Mouse (Mus musculus) forebrain, embryonic 16.5 days (tissue): Measurements from ENCODE around the gene Sult2b1. TPM values are rescaled to one million over a fixed set of nuclear protein-coding genes. Genes with fewer than 3 reads are reported as not detected.

ENCODE experiments used
- ATAC-seq: fragments of 200-750 bp; cut with Nextera tagmentation; 2 replicates; pipeline ENCODE4 v1.8.0; 2017; ENCODE audit warnings: mild to moderate bottlenecking, moderate library complexity
- H3K27ac ChIP-seq: fragments of 300-500 bp; sonication (generic); 2 replicates; pipeline ENCODE4 v1.5.1; 2014; ENCODE audit warnings: low read length, control low read depth
- H3K27me3 ChIP-seq: fragments of 300-500 bp; sonication (generic); replicated peaks from 2 replicates; pipeline ENCODE4 v1.6.1; 2014; ENCODE audit warnings: low read length; ENCODE audit not compliant: control insufficient read depth, insufficient read depth
- H3K36me3 ChIP-seq: fragments of 300-500 bp; sonication (generic); 2 replicates; pipeline ENCODE4 v1.6.1; 2014; ENCODE audit not compliant: control insufficient read depth, insufficient read depth
- H3K4me1 ChIP-seq: fragments of 300-500 bp; sonication (generic); replicated peaks from 2 replicates; pipeline ENCODE4 v1.6.1; 2014; ENCODE audit warnings: low read length; ENCODE audit not compliant: control insufficient read depth, insufficient read depth
- H3K4me2 ChIP-seq: fragments of 300-500 bp; sonication (generic); 2 replicates; pipeline ENCODE4 v1.6.1; 2014; ENCODE audit warnings: mild to moderate bottlenecking, low read length, control low read depth
- H3K4me3 ChIP-seq: fragments of 300-500 bp; sonication (generic); replicated peaks from 2 replicates; pipeline ENCODE4 v1.5.1; 2014; ENCODE audit warnings: mild to moderate bottlenecking, low read length, control low read depth
- H3K9ac ChIP-seq: fragments of 300-500 bp; sonication (generic); replicated peaks from 2 replicates; pipeline ENCODE4 v1.6.1; 2014; ENCODE audit warnings: low read depth, low read length, control low read depth
- H3K9me3 ChIP-seq: fragments of 300-500 bp; sonication (generic); 2 replicates; pipeline ENCODE4 v1.6.1; 2016; ENCODE audit warnings: low read length; ENCODE audit not compliant: control insufficient read depth
- WGBS: fragments of 180-500 bp; shearing (Covaris S2); extraction: QIAGEN DNeasy Blood & Tissue Kit; methylation state at CpG from one replicate; pipeline ENCODE4 v1.1.7; 2014; 5-methylcytosine and 5-hydroxymethylcytosine counted together
- polyA plus RNA-seq: library from polyadenylated mRNA; unstranded; fragments of >200 nt; fragmentation: Nextera tagmentation; extraction: Ambion mirVana; gene quantifications from 2 replicates; pipeline ENCODE4 v1.2.1, GENCODE M21; 2015

Gene Sult2b1
- polyA plus RNA-seq, 1 experiment from 2014 or later, result 7.1 TPM

GRCm38 (mm10) chr7:45742338-45742737 is 42.1 kb downstream of the Sult2b1 start:
- 31% methylated on average over 19 of the region's 19 CpGs for whole genome bisulfite sequencing

GRCm38 (mm10) chr7:45741777-45742176 is 42.7 kb downstream of the Sult2b1 start:
- peak overlapping the region; percentile 37 for H3K4me2 ChIP-seq
- no peaks in the 10 kb centered on the region for H3K36me3 ChIP-seq
- H3K9me3 ChIP-seq, result no peaks in the 10 kb centered on the region
- no peak overlapping the region for H3K9ac ChIP-seq
- no peak overlapping the region for H3K27ac ChIP-seq
- no peaks in the 10 kb centered on the region for H3K27me3 ChIP-seq
- H3K4me3 ChIP-seq, result peak overlapping the region; percentile 17
- 30% methylated on average over 11 of the region's 11 CpGs for WGBS
- peak; percentile 37; the same call in 1 of the 2 replicates for ATAC-seq
- H3K4me1 ChIP-seq, result peaks cover 2% of the 10 kb centered on the region; the same call in 1 of the 2 replicates

More at GRCm38 (mm10) chr7:45742338-45742737, 42.1 kb downstream of the Sult2b1 start:
- H3K4me2 ChIP-seq, result peak overlapping the region; percentile 37
- peak overlapping the region; percentile 17 for H3K4me3 ChIP-seq
- ATAC-seq, result no peak
- H3K9ac ChIP-seq, result no peak overlapping the region
- H3K9me3 ChIP-seq, result no peaks in the 10 kb centered on the region
- no peaks in the 10 kb centered on the region for H3K36me3 ChIP-seq
- H3K4me1 ChIP-seq, result peaks cover 2% of the 10 kb centered on the region; the same call in 1 of the 2 replicates
- H3K27me3 ChIP-seq, result no peaks in the 10 kb centered on the region
- H3K27ac ChIP-seq, result no peak overlapping the region

GRCm38 (mm10) chr7:45741308-45741707 is 43.2 kb downstream of the Sult2b1 start:
- no peak overlapping the region for H3K9ac ChIP-seq
- no peak overlapping the region for H3K4me2 ChIP-seq
- no peaks in the 10 kb centered on the region for H3K27me3 ChIP-seq
- 86% methylated on average over 12 of the region's 12 CpGs for WGBS
- no peaks in the 10 kb centered on the region for H3K36me3 ChIP-seq
- no peak overlapping the region for H3K4me3 ChIP-seq
- H3K4me1 ChIP-seq, result peaks cover 2% of the 10 kb centered on the region; the same call in 1 of the 2 replicates
- no peak for ATAC-seq
- H3K9me3 ChIP-seq, result no peaks in the 10 kb centered on the region
- H3K27ac ChIP-seq, result no peak overlapping the region

- Histone ChIP-seq H3K36me3 (no peaks in the 10 kb centered on the region), H3K9me3 (no peaks in the 10 kb centered on the region), H3K27me3 (no peaks in the 10 kb centered on the region), H3K4me3 (no peak overlapping the region), H3K4me2 (no peak overlapping the region), H3K9ac (no peak overlapping the region), H3K27ac (no peak overlapping the region), H3K4me1 (peaks cover 2% of the 10 kb centered on the region; the same call in 1 of the 2 replicates)
- 0 out of 2 replicates have a peak, but pooled peaks have one; percentile 3 for ATAC-seq
- 76% methylated on average over 10 of the region's 10 CpGs for WGBS
Observed at GRCm38 (mm10) chr7:45739820-45740219, 44.6 kb downstream of the Sult2b1 start.

- no peaks in the 10 kb centered on the region for H3K9me3 ChIP-seq
- WGBS, result 6% methylated on average over 9 of the region's 9 CpGs
- H3K27ac ChIP-seq, result no peak overlapping the region
- peak; percentile 93 for ATAC-seq
- no peak overlapping the region for H3K4me3 ChIP-seq
- no peaks in the 10 kb centered on the region for H3K36me3 ChIP-seq
- H3K4me1 ChIP-seq, result peaks cover 2% of the 10 kb centered on the region; the same call in 1 of the 2 replicates
- H3K9ac ChIP-seq, result no peak overlapping the region
- H3K4me2 ChIP-seq, result no peak overlapping the region
- no peaks in the 10 kb centered on the region for H3K27me3 ChIP-seq
Observed at GRCm38 (mm10) chr7:45739162-45739763, 45.2 kb downstream of the Sult2b1 start.

GRCm38 (mm10) chr7:45733477-45733876 is 51.0 kb downstream of the Sult2b1 start:
- no peak overlapping the region for H3K4me2 ChIP-seq
- WGBS, result 86% methylated on average over 5 of the region's 5 CpGs

GRCm38 (mm10) chr7:45730727-45731431 is 53.6 kb downstream of the Sult2b1 start:
- no peak for ATAC-seq
- Histone ChIP-seq H3K4me3 (no peak overlapping the region), H3K4me1 (no peaks in the 10 kb centered on the region), H3K36me3 (no peaks in the 10 kb centered on the region), H3K9me3 (no peaks in the 10 kb centered on the region), H3K4me2 (no peak overlapping the region), H3K27me3 (no peaks in the 10 kb centered on the region), H3K9ac (no peak overlapping the region), H3K27ac (no peak overlapping the region)
- WGBS, result 17% methylated on average over 16 of the region's 16 CpGs

More at GRCm38 (mm10) chr7:45733477-45733876, 51.0 kb downstream of the Sult2b1 start:
- no peaks in the 10 kb centered on the region for H3K36me3 ChIP-seq
- no peak for ATAC-seq
- no peak overlapping the region for H3K9ac ChIP-seq
- no peak overlapping the region for H3K4me3 ChIP-seq
- no peaks in the 10 kb centered on the region for H3K9me3 ChIP-seq
- H3K27ac ChIP-seq, result no peak overlapping the region
- no peaks in the 10 kb centered on the region for H3K4me1 ChIP-seq
- no peaks in the 10 kb centered on the region for H3K27me3 ChIP-seq

- no peak overlapping the region for H3K4me3 ChIP-seq
- peaks cover 13% of the 10 kb centered on the region for H3K36me3 ChIP-seq
- no peaks in the 10 kb centered on the region for H3K4me1 ChIP-seq
- no peak overlapping the region for H3K9ac ChIP-seq
- H3K27ac ChIP-seq, result no peak overlapping the region
- WGBS, result 87% methylated on average over 3 of the region's 3 CpGs
- no peak for ATAC-seq
- no peak overlapping the region for H3K4me2 ChIP-seq
- H3K9me3 ChIP-seq, result no peaks in the 10 kb centered on the region
- no peaks in the 10 kb centered on the region for H3K27me3 ChIP-seq
Observed at GRCm38 (mm10) chr7:45727625-45728024, 56.8 kb downstream of the Sult2b1 start.

GRCm38 (mm10) chr7:45726419-45726818 is 58.0 kb downstream of the Sult2b1 start:
- Histone ChIP-seq H3K27ac (no peak overlapping the region), H3K9ac (no peak overlapping the region), H3K4me3 (no peak overlapping the region), H3K4me1 (no peaks in the 10 kb centered on the region), H3K27me3 (no peaks in the 10 kb centered on the region), H3K9me3 (no peaks in the 10 kb centered on the region), H3K36me3 (peaks cover 15% of the 10 kb centered on the region), H3K4me2 (no peak overlapping the region)
- WGBS, result 94% methylated on average over 10 of the region's 10 CpGs
- no peak for ATAC-seq
